Mouse (Mus musculus) G1E (cell line): ENCODE results near the gene Trpm4.

Experiments
- CTCF ChIP-seq: IDR thresholded peaks from 2 replicates; pipeline ENCODE4 v1.5.1; 2012; ENCODE audit warnings: low read depth, low read length, inconsistent platforms, mixed read lengths
- GATA2 ChIP-seq: IDR thresholded peaks from 2 replicates; pipeline ENCODE4 v1.6.1; 2012; ENCODE audit warnings: low read depth, low read length, inconsistent platforms, borderline replicate concordance
- POLR2AphosphoS5 ChIP-seq: IDR thresholded peaks from 2 replicates; pipeline ENCODE4 v1.6.1; 2012; ENCODE audit warnings: low read depth, low read length, inconsistent platforms; ENCODE audit not compliant: insufficient replicate concordance
- TAL1 ChIP-seq: conservative IDR thresholded peaks from 2 replicates; pipeline ENCODE4 v1.6.1; 2012; ENCODE audit warnings: low read depth, low read length, inconsistent platforms, mixed read lengths

DNA sequence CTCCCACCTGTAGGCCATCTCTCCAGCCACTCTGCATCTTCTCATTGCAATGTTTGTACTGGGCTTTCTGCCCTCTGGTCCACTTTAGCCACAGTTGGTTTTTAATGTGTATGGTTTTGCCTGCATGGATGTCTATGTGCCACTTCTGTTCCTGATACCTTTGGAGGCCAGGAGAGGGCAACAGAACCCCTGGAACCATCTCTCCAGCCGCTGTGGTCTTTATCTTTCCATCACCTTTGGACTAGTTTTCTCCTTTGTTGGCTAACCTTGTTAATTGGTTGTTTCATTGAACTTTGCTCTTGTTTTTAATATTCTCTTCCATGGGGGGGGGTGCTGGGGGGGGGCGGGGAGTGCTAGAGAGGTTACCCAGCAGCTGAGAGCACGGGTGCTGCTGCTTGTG lies 69.2 kb downstream of the Trpm4 start:
- TF ChIP-seq CTCF: no peak
- TF ChIP-seq POLR2AphosphoS5: no peak
- no peak for TF ChIP-seq GATA2
- no peak for TF ChIP-seq TAL1
